Mouse (Mus musculus): ENCODE measurements at regions not wholly inside any gene's neighbourhood (a gene's known extent, or its start where the extent isn't known, plus 50 kb on each side); places are given as distances from the start of the nearest gene placed in this dataset.

DNA sequence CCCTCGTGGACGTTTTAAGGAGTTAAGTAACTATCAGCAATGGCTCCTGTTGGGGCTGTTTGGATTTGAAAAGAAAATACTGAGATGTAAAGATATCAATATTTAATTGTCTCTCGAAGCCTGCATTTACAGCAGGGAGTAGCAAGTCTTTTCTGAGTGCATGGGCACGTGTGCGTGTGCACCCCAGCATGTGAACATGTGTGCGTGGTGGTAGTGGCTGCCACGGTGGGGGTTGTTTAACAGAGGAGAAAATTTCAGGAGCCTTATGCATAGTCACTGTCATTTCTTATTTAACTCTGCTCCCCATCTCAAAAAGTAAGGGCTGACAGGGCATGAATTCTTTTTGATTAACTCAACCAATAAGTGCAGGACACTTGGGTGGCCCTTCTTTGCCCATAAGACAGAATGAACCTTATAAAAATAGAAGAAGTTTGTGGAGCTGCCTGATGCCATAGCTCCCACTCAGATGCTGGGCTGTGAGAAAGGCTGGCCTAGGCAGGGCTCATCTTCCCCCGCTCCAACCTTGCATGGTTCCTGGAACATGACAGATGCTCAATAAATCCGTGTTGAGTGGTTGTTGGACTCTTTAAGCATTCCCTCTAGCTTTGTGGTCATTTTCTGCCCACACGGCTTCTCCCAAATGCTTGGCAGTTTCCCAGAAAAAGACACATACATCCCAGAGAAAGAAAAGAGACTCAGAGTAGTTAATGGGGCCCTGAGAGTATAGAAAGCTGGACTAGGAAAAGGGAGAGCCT, 294.2 kb upstream of the Gm4791 start:
- no peaks in the 10 kb centered on the region for H3K36me3 ChIP-seq (ENCODE audit: control insufficient read depth, insufficient read depth, low read length)
- no peak overlapping the region for H3K4me3 ChIP-seq (ENCODE audit: control insufficient read depth, low read depth, low read length)
- H3K4me1 ChIP-seq (ENCODE audit: control insufficient read depth, insufficient read depth, low read length), result no peaks in the 10 kb centered on the region
- H3K27ac ChIP-seq (ENCODE audit: control insufficient read depth, insufficient read depth, low read depth, low read length), result no peak overlapping the region
- TF ChIP-seq CTCF (IDR thresholded peaks at IDR 0.05; ENCODE audit: control insufficient read depth, insufficient read depth, insufficient replicate concordance, low read depth, low read length), result no peak
- no peak for TF ChIP-seq POLR2A (IDR thresholded peaks at IDR 0.05; ENCODE audit: control insufficient read depth, low read depth, low read length)
- H3K27me3 ChIP-seq (ENCODE audit: control insufficient read depth, insufficient read depth, low read length), result no peaks in the 10 kb centered on the region

GRCm38 (mm10) chr9:46703674-46704073, 294.9 kb upstream of the Gm4791 start:
- no peak overlapping the region for H3K27ac ChIP-seq (ENCODE audit: control insufficient read depth, insufficient read depth, low read depth, low read length)
- no peak for TF ChIP-seq CTCF (IDR thresholded peaks at IDR 0.05; ENCODE audit: control insufficient read depth, insufficient read depth, insufficient replicate concordance, low read depth, low read length)

DNA sequence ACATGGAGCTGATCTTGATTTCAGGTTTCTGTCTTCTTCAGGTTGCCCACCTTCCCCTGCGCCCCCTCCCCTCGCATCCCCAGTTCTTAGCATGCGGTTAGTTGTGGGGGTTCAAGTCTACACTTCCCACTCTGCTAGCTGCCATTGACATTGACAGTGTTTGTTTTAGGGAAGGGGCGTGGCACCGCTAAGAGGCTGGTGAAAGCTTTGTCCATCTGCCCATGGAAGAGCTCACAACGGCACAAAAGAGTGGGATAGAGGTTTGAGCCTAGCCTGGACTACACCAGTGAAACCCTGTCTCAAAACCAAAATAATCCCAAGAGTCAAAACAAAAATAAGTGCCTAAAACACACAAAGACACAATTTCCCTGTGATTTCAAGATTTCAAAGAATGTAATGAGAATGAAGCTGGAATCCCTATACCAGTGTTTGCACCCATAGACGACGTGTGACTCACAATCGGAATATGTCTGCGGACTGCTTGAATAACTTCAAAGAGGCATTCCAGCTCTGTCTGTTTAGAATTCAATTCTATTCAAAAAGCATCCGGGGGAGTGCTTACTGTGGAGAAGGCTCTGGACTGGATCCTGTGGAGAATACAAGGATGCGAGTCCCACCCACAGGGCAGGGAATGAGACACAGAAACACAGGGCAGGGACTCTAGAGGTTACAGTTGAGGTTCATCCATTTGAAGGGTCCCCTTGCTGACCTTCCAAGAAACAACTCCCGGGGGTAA, 295.5 kb upstream of the Gm4791 start:
- H3K36me3 ChIP-seq (ENCODE audit: control insufficient read depth, insufficient read depth, low read length), result no peaks in the 10 kb centered on the region
- TF ChIP-seq CTCF (IDR thresholded peaks at IDR 0.05; ENCODE audit: control insufficient read depth, insufficient read depth, insufficient replicate concordance, low read depth, low read length) (no peak), POLR2A (IDR thresholded peaks at IDR 0.05; ENCODE audit: control insufficient read depth, low read depth, low read length) (no peak)
- no peak overlapping the region for H3K27ac ChIP-seq (ENCODE audit: control insufficient read depth, insufficient read depth, low read depth, low read length)

More at GRCm38 (mm10) chr9:46703674-46704073, 294.9 kb upstream of the Gm4791 start:
- Histone ChIP-seq H3K4me1 (ENCODE audit: control insufficient read depth, insufficient read depth, low read length) (no peaks in the 10 kb centered on the region), H3K36me3 (ENCODE audit: control insufficient read depth, insufficient read depth, low read length) (no peaks in the 10 kb centered on the region), H3K4me3 (ENCODE audit: control insufficient read depth, low read depth, low read length) (no peak overlapping the region), H3K27me3 (ENCODE audit: control insufficient read depth, insufficient read depth, low read length) (no peaks in the 10 kb centered on the region)

DNA sequence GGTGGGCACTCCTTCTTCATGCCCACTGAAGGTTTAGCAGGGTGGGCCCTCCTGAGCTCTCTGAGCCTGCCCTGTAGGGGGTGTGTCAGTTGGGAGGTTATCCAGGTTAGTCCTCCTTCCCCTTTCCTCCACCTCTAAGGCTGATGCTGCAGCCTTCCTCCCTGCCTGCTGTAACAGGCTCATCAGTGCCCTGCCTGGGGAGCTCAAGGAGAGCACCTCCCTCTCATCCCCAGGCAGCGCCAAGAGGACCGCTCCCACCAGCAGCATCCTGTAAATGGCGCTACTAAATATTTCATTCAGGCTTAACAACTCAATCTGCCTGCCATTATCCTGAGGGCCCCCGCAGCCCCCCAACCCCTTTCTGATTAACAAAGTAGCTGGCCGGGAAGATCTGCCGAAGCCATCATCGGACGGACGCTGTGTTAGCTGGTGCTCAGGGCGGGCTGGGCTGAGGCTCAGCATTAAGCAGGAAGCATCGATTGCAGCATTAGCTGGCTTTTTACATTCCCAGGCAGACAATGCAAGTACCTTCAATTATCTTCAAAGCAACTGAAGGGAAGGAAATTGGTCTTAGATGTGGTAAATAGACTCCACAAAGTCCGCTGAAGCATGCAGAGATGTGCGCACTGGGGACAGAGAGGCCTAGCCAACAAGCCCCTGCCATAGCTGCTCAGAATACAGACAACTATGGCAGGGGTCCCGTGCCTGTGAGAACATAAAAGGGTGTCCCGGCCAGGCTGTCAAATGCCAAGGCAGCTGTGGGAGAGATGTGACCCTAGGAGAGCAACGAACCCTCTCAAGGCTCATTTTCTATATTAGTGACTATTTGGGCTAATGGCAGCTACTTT, 296.3 kb upstream of the Gm4791 start:
- Histone ChIP-seq H3K27me3 (ENCODE audit: control insufficient read depth, insufficient read depth, low read length) (no peaks in the 10 kb centered on the region), H3K4me3 (ENCODE audit: control insufficient read depth, low read depth, low read length) (no peak overlapping the region)
- TF ChIP-seq CTCF (IDR thresholded peaks at IDR 0.05; ENCODE audit: control insufficient read depth, insufficient read depth, insufficient replicate concordance, low read depth, low read length), result no peak
- no peak for TF ChIP-seq POLR2A (IDR thresholded peaks at IDR 0.05; ENCODE audit: control insufficient read depth, low read depth, low read length)

More for the DNA sequence above, 295.5 kb upstream of the Gm4791 start:
- H3K4me1 ChIP-seq (ENCODE audit: control insufficient read depth, insufficient read depth, low read length), result no peaks in the 10 kb centered on the region
- H3K27me3 ChIP-seq (ENCODE audit: control insufficient read depth, insufficient read depth, low read length), result no peaks in the 10 kb centered on the region
- H3K4me3 ChIP-seq (ENCODE audit: control insufficient read depth, low read depth, low read length), result no peak overlapping the region

GRCm38 (mm10) chr9:46696171-46696570, 302.4 kb upstream of the Gm4791 start:
- Histone ChIP-seq H3K4me3 (ENCODE audit: control insufficient read depth, low read depth, low read length) (no peak overlapping the region), H3K27ac (ENCODE audit: control insufficient read depth, insufficient read depth, low read depth, low read length) (no peak overlapping the region), H3K36me3 (ENCODE audit: control insufficient read depth, insufficient read depth, low read length) (no peaks in the 10 kb centered on the region), H3K27me3 (ENCODE audit: control insufficient read depth, insufficient read depth, low read length) (no peaks in the 10 kb centered on the region), H3K4me1 (ENCODE audit: control insufficient read depth, insufficient read depth, low read length) (no peaks in the 10 kb centered on the region)
- TF ChIP-seq POLR2A (IDR thresholded peaks at IDR 0.05; ENCODE audit: control insufficient read depth, low read depth, low read length) (no peak), CTCF (IDR thresholded peaks at IDR 0.05; ENCODE audit: control insufficient read depth, insufficient read depth, insufficient replicate concordance, low read depth, low read length) (no peak)

More for the DNA sequence above, 296.3 kb upstream of the Gm4791 start:
- Histone ChIP-seq H3K36me3 (ENCODE audit: control insufficient read depth, insufficient read depth, low read length) (no peaks in the 10 kb centered on the region), H3K4me1 (ENCODE audit: control insufficient read depth, insufficient read depth, low read length) (no peaks in the 10 kb centered on the region), H3K27ac (ENCODE audit: control insufficient read depth, insufficient read depth, low read depth, low read length) (no peak overlapping the region)

DNA sequence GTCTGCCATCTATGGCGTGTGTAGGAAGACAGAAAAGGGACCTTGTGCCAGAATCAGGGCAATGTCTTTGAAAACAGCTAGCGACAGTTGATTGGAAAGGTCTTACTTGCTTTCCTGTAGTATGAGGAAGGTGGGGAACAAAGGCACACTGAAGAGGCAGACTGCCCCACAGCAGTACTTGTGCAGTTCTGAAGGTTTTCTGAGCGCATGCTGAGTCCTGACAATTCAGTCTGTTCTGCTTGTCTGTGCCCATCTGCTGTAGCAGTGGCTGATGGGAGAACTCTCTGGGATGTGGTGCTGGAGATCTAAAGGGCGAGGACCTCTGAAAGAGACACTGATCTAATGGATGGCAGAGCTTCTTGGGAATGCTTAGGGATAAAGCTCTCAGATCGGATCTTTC, 309.2 kb upstream of the Gm4791 start:
- Histone ChIP-seq H3K4me1 (ENCODE audit: control insufficient read depth, insufficient read depth, low read length) (no peaks in the 10 kb centered on the region), H3K4me3 (ENCODE audit: control insufficient read depth, low read depth, low read length) (no peak overlapping the region), H3K27me3 (ENCODE audit: control insufficient read depth, insufficient read depth, low read length) (no peaks in the 10 kb centered on the region), H3K36me3 (ENCODE audit: control insufficient read depth, insufficient read depth, low read length) (no peaks in the 10 kb centered on the region), H3K27ac (ENCODE audit: control insufficient read depth, insufficient read depth, low read depth, low read length) (no peak overlapping the region)
- TF ChIP-seq CTCF (IDR thresholded peaks at IDR 0.05; ENCODE audit: control insufficient read depth, insufficient read depth, insufficient replicate concordance, low read depth, low read length) (no peak), POLR2A (IDR thresholded peaks at IDR 0.05; ENCODE audit: control insufficient read depth, low read depth, low read length) (no peak)

Data from testis, adult 2 months (tissue).